Mouse (Mus musculus) G1E (cell line): ENCODE measurements at regions not wholly inside any gene's neighbourhood (a gene's known extent, or its start where the extent isn't known, plus 50 kb on each side); places are given as distances from the start of the nearest gene placed in this dataset.

Experiments
- CTCF ChIP-seq: IDR thresholded peaks from 2 replicates; pipeline ENCODE4 v1.5.1; 2012; ENCODE audit warnings: low read depth, low read length, inconsistent platforms, mixed read lengths
- GATA1 ChIP-seq: IDR thresholded peaks from 2 replicates; pipeline ENCODE4 v1.6.1; 2012; ENCODE audit warnings: borderline replicate concordance, low read length, inconsistent platforms, mixed read lengths
- GATA2 ChIP-seq: IDR thresholded peaks from 2 replicates; pipeline ENCODE4 v1.6.1; 2012; ENCODE audit warnings: low read depth, low read length, inconsistent platforms, borderline replicate concordance
- POLR2AphosphoS5 ChIP-seq: IDR thresholded peaks from 2 replicates; pipeline ENCODE4 v1.6.1; 2012; ENCODE audit warnings: low read depth, low read length, inconsistent platforms; ENCODE audit not compliant: insufficient replicate concordance
- TAL1 ChIP-seq: conservative IDR thresholded peaks from 2 replicates; pipeline ENCODE4 v1.6.1; 2012; ENCODE audit warnings: low read depth, low read length, inconsistent platforms, mixed read lengths

GRCm38 (mm10) chr5:106367312-106367711, 90.7 kb downstream of the Barhl2 start:
- TF ChIP-seq CTCF (no peak), POLR2AphosphoS5 (no peak), GATA1 (no peak), TAL1 (no peak), GATA2 (no peak)
